Mouse (Mus musculus): ENCODE data around the gene Thsd7b.

- TF ChIP-seq CTCF (IDR thresholded peaks at IDR 0.05; ENCODE audit: control insufficient read depth, insufficient read depth, low read length) (no peak), POLR2A (IDR thresholded peaks at IDR 0.05; ENCODE audit: borderline replicate concordance, control insufficient read depth, low read depth, low read length) (no peak)
These were observed 594.6 kb downstream of the Thsd7b start for GRCm38 (mm10) chr1:129867714-129868113.

All from bone marrow, adult 2 months (tissue).